8 mouse cellular contexts compared by ENCODE assay signal in the genomic region with DNA sequence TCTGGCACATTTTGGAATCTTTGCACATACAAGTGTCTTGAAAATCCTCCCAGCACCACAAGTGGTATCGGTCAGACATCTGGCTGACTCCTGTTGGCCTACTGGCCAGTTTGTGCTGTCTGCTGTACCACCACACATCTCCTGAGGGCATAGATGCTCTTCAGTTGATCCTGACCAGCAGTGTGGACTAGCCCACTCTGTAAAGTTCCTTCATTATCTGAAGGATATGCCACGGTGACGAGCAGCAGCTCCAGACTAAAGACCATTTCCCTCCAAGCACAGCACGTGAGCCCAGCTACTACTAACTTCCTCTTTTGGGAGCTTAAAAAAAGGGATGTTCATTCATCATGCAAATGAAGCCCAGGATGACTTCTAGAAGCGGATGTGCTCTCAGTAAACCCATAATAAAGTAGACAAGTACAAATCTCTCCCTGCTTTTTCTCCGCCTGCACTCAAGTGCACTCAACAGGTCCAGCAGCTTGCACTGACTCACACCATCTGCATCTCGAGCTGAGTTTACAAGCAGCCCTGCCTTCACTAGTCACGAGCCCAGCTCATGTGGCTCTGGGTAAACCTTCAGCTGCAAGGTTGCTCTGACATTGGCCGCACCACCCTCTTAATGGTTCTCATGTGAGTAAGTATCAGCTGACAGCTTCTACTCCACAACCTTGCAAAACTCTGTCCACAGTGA. TPM values are rescaled to one million over a fixed set of nuclear protein-coding genes. Genes with fewer than 3 reads are reported as not detected.
A peak's percentile ranks its signal among the peaks of the same experiment; 100 is the strongest.
DNase-seq lines count a peak whose midpoint lies in the region; ATAC-seq and TF ChIP-seq lines count a peak whose summit lies in the region.

No protein-coding gene starts in this region.

- no peaks in the 10 kb centered on the region for H3K4me1 ChIP-seq in forebrain, embryonic 14.5 days (ENCODE audit: control insufficient read depth, insufficient read depth, low read length)
- peaks cover 20% of the 10 kb centered on the region; the same call in 1 of the 2 replicates for H3K4me1 ChIP-seq in forebrain, embryonic 13.5 days
- H3K4me1 ChIP-seq in bone marrow, adult 2 months (ENCODE audit: control insufficient read depth, insufficient read depth, low read length): peaks cover 10% of the 10 kb centered on the region

- intact Hi-C loops in heart, postnatal 14 days (cut with DNase I): no loop called here
- intact Hi-C loops in left cerebral cortex, postnatal 14 days (cut with DNase I): no loop called here

- TF ChIP-seq CTCF in bone marrow, adult 2 months (IDR thresholded peaks at IDR 0.05; ENCODE audit: control insufficient read depth, insufficient read depth, low read length): no peak

- no peak for ATAC-seq in forebrain, embryonic 14.5 days
- ATAC-seq in forebrain, embryonic 13.5 days: no peak

- 82% methylated on average over 9 of the region's 9 CpGs for WGBS in forebrain, embryonic 14.5 days
- 83% methylated on average over 9 of the region's 9 CpGs for WGBS in forebrain, embryonic 13.5 days
- 15% methylated on average over 9 of the region's 9 CpGs for WGBS in bone marrow, adult 2 months

- H3K27me3 ChIP-seq in forebrain, embryonic 14.5 days (replicated peaks; ENCODE audit: control insufficient read depth, insufficient read depth, low read length): no peaks in the 10 kb centered on the region
- H3K27me3 ChIP-seq in forebrain, embryonic 13.5 days: no peaks in the 10 kb centered on the region

- H3K9me3 ChIP-seq in forebrain, embryonic 14.5 days (replicated peaks; ENCODE audit: control insufficient read depth, low read length): no peaks in the 10 kb centered on the region
- H3K9me3 ChIP-seq in forebrain, embryonic 13.5 days (replicated peaks): no peaks in the 10 kb centered on the region

- no peak overlapping the region for H3K4me2 ChIP-seq in forebrain, embryonic 14.5 days (ENCODE audit: low read length)
- no peak overlapping the region for H3K4me2 ChIP-seq in forebrain, embryonic 13.5 days

- no peak for TF ChIP-seq POLR2A in bone marrow, adult 2 months (IDR thresholded peaks at IDR 0.05; ENCODE audit: borderline replicate concordance, control insufficient read depth, low read depth, low read length)

- H3K4me3 ChIP-seq in forebrain, embryonic 14.5 days (ENCODE audit: low read depth, low read length): no peak overlapping the region
- H3K4me3 ChIP-seq in forebrain, embryonic 13.5 days: no peak overlapping the region
- H3K4me3 ChIP-seq in bone marrow, adult 2 months (replicated peaks; ENCODE audit: control insufficient read depth, low read depth, low read length): peak overlapping the region; percentile 29

- no peak overlapping the region for H3K9ac ChIP-seq in forebrain, embryonic 14.5 days (ENCODE audit: low read length)
- no peak overlapping the region for H3K9ac ChIP-seq in forebrain, embryonic 13.5 days

- H3K27ac ChIP-seq in forebrain, embryonic 14.5 days (ENCODE audit: low read depth, low read length): no peak overlapping the region
- no peak overlapping the region for H3K27ac ChIP-seq in forebrain, embryonic 13.5 days
- H3K27ac ChIP-seq in bone marrow, adult 2 months (ENCODE audit: control insufficient read depth, insufficient read depth, low read depth, low read length, poor library complexity): peak overlapping the region; percentile 52

- H3K36me3 ChIP-seq in forebrain, embryonic 14.5 days (ENCODE audit: control insufficient read depth, insufficient read depth, low read length): no peaks in the 10 kb centered on the region
- H3K36me3 ChIP-seq in forebrain, embryonic 13.5 days (ENCODE audit: poor library complexity, severe bottlenecking): no peaks in the 10 kb centered on the region

- peak; percentile 19 for DNase-seq in forebrain, embryonic 14.5 days (ENCODE audit: low spot score)
- DNase-seq in heart, postnatal 14 days: peak; percentile 16 to 27
- peak; percentile 63 to 87 for DNase-seq in left cerebral cortex, postnatal 14 days (ENCODE audit: low spot score in 2 of 2)
- peak; percentile 70 to 78 for DNase-seq in right cerebral cortex, adult 2 months (ENCODE audit: low spot score in 2 of 2)
- no peak for DNase-seq in embryo, embryonic 11 days
- no peak for DNase-seq in cerebellum, adult 11 months

RNA-seq across cellular contexts. Expression of gene Fnip2, which starts 35.9 kb away (rescaled TPM):
- 3.0 and 3.6 TPM in 2 replicates for polyA plus RNA-seq in forebrain, embryonic 14.5 days (2014; fragmentation: Nextera tagmentation; extraction: Ambion mirVana)
- 3.4 and 4.4 TPM in 2 replicates for polyA plus RNA-seq in forebrain, embryonic 13.5 days (2015; fragmentation: Nextera tagmentation; extraction: Ambion mirVana)
- polyA plus RNA-seq in bone marrow, adult 2 months (2011; ENCODE audit: insufficient read depth, insufficient read length, low replicate concordance, missing spikeins): 8.4 and 10.8 TPM in 2 replicates
- total RNA-seq in heart, postnatal 14 days (2021): 10 to 100 TPM; 13.9 to 15.9 TPM
- 10 to 100 TPM; 16.5 to 20.9 TPM for total RNA-seq in left cerebral cortex, postnatal 14 days (2021)

RNA-seq across cellular contexts. Expression of gene Ppid, which starts 59.4 kb away (rescaled TPM):
- 163 and 176 TPM in 2 replicates for polyA plus RNA-seq in forebrain, embryonic 14.5 days (2014; fragmentation: Nextera tagmentation; extraction: Ambion mirVana)
- polyA plus RNA-seq in forebrain, embryonic 13.5 days (2015; fragmentation: Nextera tagmentation; extraction: Ambion mirVana): 168 and 175 TPM in 2 replicates
- polyA plus RNA-seq in bone marrow, adult 2 months (2011; ENCODE audit: insufficient read depth, insufficient read length, low replicate concordance, missing spikeins): 54.4 and 65.4 TPM in 2 replicates
- 10 to 100 TPM; 35.2 to 39.8 TPM for total RNA-seq in heart, postnatal 14 days (2021)
- total RNA-seq in left cerebral cortex, postnatal 14 days (2021): 10 to 100 TPM; 63.5 to 65.9 TPM

Comparison
In these comparisons a context has a peak if more than half of its experiments do, and no peak if none do; other contexts are left out.
1. DNase-seq: peak in forebrain, embryonic 14.5 days (single experiment), heart, postnatal 14 days (2 of 2), left cerebral cortex, postnatal 14 days (2 of 2) and right cerebral cortex, adult 2 months (2 of 2); none in embryo, embryonic 11 days (single experiment) and cerebellum, adult 11 months (single experiment).